Mouse (Mus musculus): ENCODE results near the gene Efna3. TPM values are rescaled to one million over a fixed set of nuclear protein-coding genes. Genes with fewer than 3 reads are reported as not detected.

The Efna3 gene
- polyA plus RNA-seq, 1 experiment from 2014 or later, result 4.4 TPM

GRCm38 (mm10) chr3:89327371-89327870, 4.7 kb upstream of the Efna3 start:
- 37% methylated on average over 9 of the region's 9 CpGs for WGBS
- H3K4me1 ChIP-seq (ENCODE audit: insufficient read depth, low read depth, low read length), result peaks cover 2% of the 10 kb centered on the region; the same call in 1 of the 2 replicates

GRCm38 (mm10) chr3:89325882-89326281, 3.1 kb upstream of the Efna3 start:
- no peaks in the 10 kb centered on the region for H3K36me3 ChIP-seq (ENCODE audit: insufficient read depth, low read length)
- H3K27ac ChIP-seq (ENCODE audit: low read length), result no peak overlapping the region
- peaks cover 6% of the 10 kb centered on the region for H3K27me3 ChIP-seq (replicated peaks; ENCODE audit: insufficient read depth, low read length)
- 94% methylated on average over 8 of the region's 8 CpGs for WGBS
- peaks cover 14% of the 10 kb centered on the region; the same call in 1 of the 2 replicates for H3K4me1 ChIP-seq (ENCODE audit: insufficient read depth, low read depth, low read length)
- no peak for TF ChIP-seq EP300 (IDR thresholded peaks at IDR 0.05)
- TF ChIP-seq CTCF (IDR thresholded peaks at IDR 0.05), result no peak
- H3K9me3 ChIP-seq (ENCODE audit: low read length), result no peaks in the 10 kb centered on the region
- no peak overlapping the region for H3K9ac ChIP-seq (replicated peaks; ENCODE audit: low read depth)
- no peak overlapping the region for H3K4me3 ChIP-seq (ENCODE audit: low read depth, low read length)
- H3K4me2 ChIP-seq (replicated peaks; ENCODE audit: low read depth, low read length), result no peak overlapping the region
- DNase-seq (ENCODE audit: low spot score) (no peak), ATAC-seq (no peak)

More at GRCm38 (mm10) chr3:89327371-89327870, 4.7 kb upstream of the Efna3 start:
- Histone ChIP-seq H3K9ac (replicated peaks; ENCODE audit: low read depth) (no peak overlapping the region), H3K4me2 (replicated peaks; ENCODE audit: low read depth, low read length) (no peak overlapping the region), H3K27ac (ENCODE audit: low read length) (no peak overlapping the region), H3K4me3 (ENCODE audit: low read depth, low read length) (no peak overlapping the region), H3K36me3 (ENCODE audit: insufficient read depth, low read length) (no peaks in the 10 kb centered on the region), H3K9me3 (ENCODE audit: low read length) (no peaks in the 10 kb centered on the region), H3K27me3 (replicated peaks; ENCODE audit: insufficient read depth, low read length) (no peaks in the 10 kb centered on the region)
- TF ChIP-seq CTCF (IDR thresholded peaks at IDR 0.05) (no peak), EP300 (IDR thresholded peaks at IDR 0.05) (no peak)
- peak; percentile 18; the same call in 1 of the 2 replicates for ATAC-seq
- DNase-seq (ENCODE audit: low spot score), result no peak

GRCm38 (mm10) chr3:89322131-89322500, 649 bp downstream of the Efna3 start:
- TF ChIP-seq EP300 (IDR thresholded peaks at IDR 0.05) (no peak), CTCF (IDR thresholded peaks at IDR 0.05) (no peak)
- Histone ChIP-seq H3K9ac (replicated peaks; ENCODE audit: low read depth) (0 out of 2 replicates have a peak overlapping the region, but pooled peaks have one; percentile 23), H3K36me3 (ENCODE audit: insufficient read depth, low read length) (no peaks in the 10 kb centered on the region), H3K4me2 (replicated peaks; ENCODE audit: low read depth, low read length) (peak overlapping the region; percentile 99), H3K9me3 (ENCODE audit: low read length) (no peaks in the 10 kb centered on the region), H3K4me1 (ENCODE audit: insufficient read depth, low read depth, low read length) (peaks cover 27% of the 10 kb centered on the region), H3K27me3 (replicated peaks; ENCODE audit: insufficient read depth, low read length) (peaks cover 35% of the 10 kb centered on the region), H3K27ac (ENCODE audit: low read length) (no peak overlapping the region), H3K4me3 (ENCODE audit: low read depth, low read length) (peak overlapping the region; percentile 44)
- ATAC-seq (no peak), DNase-seq (ENCODE audit: low spot score) (no peak)
- 3% methylated on average over 14 of the region's 14 CpGs for whole genome bisulfite sequencing

GRCm38 (mm10) chr3:89321183-89322130, 1.3 kb downstream of the Efna3 start:
- Histone ChIP-seq H3K9me3 (ENCODE audit: low read length) (no peaks in the 10 kb centered on the region), H3K4me2 (replicated peaks; ENCODE audit: low read depth, low read length) (peak overlapping the region; percentile 99), H3K4me1 (ENCODE audit: insufficient read depth, low read depth, low read length) (peaks cover 30% of the 10 kb centered on the region), H3K9ac (replicated peaks; ENCODE audit: low read depth) (no peak overlapping the region; the same call in 1 of the 2 replicates), H3K27ac (ENCODE audit: low read length) (no peak overlapping the region), H3K27me3 (replicated peaks; ENCODE audit: insufficient read depth, low read length) (peaks cover 35% of the 10 kb centered on the region), H3K36me3 (ENCODE audit: insufficient read depth, low read length) (no peaks in the 10 kb centered on the region), H3K4me3 (ENCODE audit: low read depth, low read length) (peak overlapping the region; percentile 44)
- DNase-seq (ENCODE audit: low spot score) (no peak), ATAC-seq (0 out of 2 replicates have a peak, but pooled peaks have one; percentile 2)
- TF ChIP-seq CTCF (IDR thresholded peaks at IDR 0.05) (no peak), EP300 (IDR thresholded peaks at IDR 0.05) (no peak)
- WGBS, result 1% methylated on average over 54 of the region's 66 CpGs

- Histone ChIP-seq H3K4me1 (ENCODE audit: insufficient read depth, low read depth, low read length) (peaks cover 36% of the 10 kb centered on the region), H3K9me3 (ENCODE audit: low read length) (no peaks in the 10 kb centered on the region), H3K27me3 (replicated peaks; ENCODE audit: insufficient read depth, low read length) (peaks cover 35% of the 10 kb centered on the region), H3K4me3 (ENCODE audit: low read depth, low read length) (peak overlapping the region; percentile 44), H3K4me2 (replicated peaks; ENCODE audit: low read depth, low read length) (peak overlapping the region; percentile 99), H3K36me3 (ENCODE audit: insufficient read depth, low read length) (no peaks in the 10 kb centered on the region), H3K9ac (replicated peaks; ENCODE audit: low read depth) (no peak overlapping the region; the same call in 1 of the 2 replicates), H3K27ac (ENCODE audit: low read length) (no peak overlapping the region)
- WGBS, result 1% methylated on average over 33 of the region's 41 CpGs
- ATAC-seq (no peak), DNase-seq (ENCODE audit: low spot score) (no peak)
- no peak for TF ChIP-seq CTCF (IDR thresholded peaks at IDR 0.05)
- no peak for TF ChIP-seq EP300 (IDR thresholded peaks at IDR 0.05)
Observed at GRCm38 (mm10) chr3:89320581-89321182, 2.1 kb downstream of the Efna3 start.

Data from lung, postnatal 0 days (tissue).